Mouse (Mus musculus): Measurements from ENCODE around the gene Opcml. TPM values are rescaled to one million over a fixed set of nuclear protein-coding genes. Genes with fewer than 3 reads are reported as not detected.

Opcml gene
- polyA plus RNA-seq, 1 experiment from 2014 or later = 36.5 TPM

GRCm38 (mm10) chr9:28198106-28198694, 407.6 kb downstream of the Opcml start:
- Histone ChIP-seq H3K27ac (replicated peaks; ENCODE audit: low read depth, low read length) (no peak overlapping the region), H3K4me1 (ENCODE audit: control insufficient read depth, insufficient read depth, low read length) (no peaks in the 10 kb centered on the region), H3K27me3 (ENCODE audit: control insufficient read depth, insufficient read depth, low read length) (no peaks in the 10 kb centered on the region), H3K9me3 (ENCODE audit: control insufficient read depth, low read length) (no peaks in the 10 kb centered on the region), H3K9ac (replicated peaks; ENCODE audit: low read length) (no peak overlapping the region), H3K36me3 (ENCODE audit: control insufficient read depth, insufficient read depth, low read length) (no peaks in the 10 kb centered on the region), H3K4me3 (replicated peaks; ENCODE audit: low read depth, low read length) (no peak overlapping the region), H3K4me2 (ENCODE audit: low read length) (no peak overlapping the region)
- 62% methylated on average over 5 of the region's 5 CpGs for WGBS
- ATAC-seq (ENCODE audit: low FRiP score, low TSS enrichment) (no peak), DNase-seq (peak; percentile 23)

DNA sequence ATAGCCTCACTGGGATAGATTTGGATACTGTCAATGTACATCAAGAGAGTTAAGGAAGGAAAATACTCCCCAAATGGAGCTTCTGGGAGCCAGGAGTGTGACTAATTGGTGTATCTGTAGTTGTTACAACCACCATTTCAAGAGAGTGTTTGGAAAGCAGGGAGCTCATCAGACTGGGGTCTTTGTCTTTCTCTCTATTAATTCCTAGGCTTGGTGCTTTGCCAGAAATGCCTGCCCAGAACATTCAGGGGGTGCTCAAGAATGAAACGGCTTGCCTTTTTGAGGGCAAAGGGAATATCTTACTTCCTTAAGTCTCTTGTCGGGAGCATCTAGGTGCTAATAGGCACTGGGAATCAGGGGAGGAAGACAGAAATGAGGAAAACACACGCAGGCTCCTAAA, 416.9 kb downstream of the Opcml start:
- Histone ChIP-seq H3K36me3 (ENCODE audit: control insufficient read depth, insufficient read depth, low read length) (no peaks in the 10 kb centered on the region), H3K9me3 (ENCODE audit: control insufficient read depth, low read length) (no peaks in the 10 kb centered on the region), H3K4me3 (replicated peaks; ENCODE audit: low read depth, low read length) (no peak overlapping the region), H3K27ac (replicated peaks; ENCODE audit: low read depth, low read length) (no peak overlapping the region), H3K4me2 (ENCODE audit: low read length) (no peak overlapping the region), H3K27me3 (ENCODE audit: control insufficient read depth, insufficient read depth, low read length) (no peaks in the 10 kb centered on the region), H3K4me1 (ENCODE audit: control insufficient read depth, insufficient read depth, low read length) (no peaks in the 10 kb centered on the region), H3K9ac (replicated peaks; ENCODE audit: low read length) (no peak overlapping the region)
- WGBS = 75% methylated on average over 3 of the region's 3 CpGs
- no peak for ATAC-seq (ENCODE audit: low FRiP score, low TSS enrichment)
- DNase-seq = no peak

- Histone ChIP-seq H3K27me3 (ENCODE audit: control insufficient read depth, insufficient read depth, low read length) (no peaks in the 10 kb centered on the region), H3K9ac (replicated peaks; ENCODE audit: low read length) (no peak overlapping the region), H3K36me3 (ENCODE audit: control insufficient read depth, insufficient read depth, low read length) (no peaks in the 10 kb centered on the region), H3K9me3 (ENCODE audit: control insufficient read depth, low read length) (no peaks in the 10 kb centered on the region), H3K4me2 (ENCODE audit: low read length) (no peak overlapping the region), H3K27ac (replicated peaks; ENCODE audit: low read depth, low read length) (no peak overlapping the region), H3K4me1 (ENCODE audit: control insufficient read depth, insufficient read depth, low read length) (no peaks in the 10 kb centered on the region), H3K4me3 (replicated peaks; ENCODE audit: low read depth, low read length) (no peak overlapping the region)
- ATAC-seq (ENCODE audit: low FRiP score, low TSS enrichment) (no peak), DNase-seq (no peak)
- WGBS = 85% methylated on average over 1 of the region's 1 CpGs
Measured at GRCm38 (mm10) chr9:28208696-28209095, 418.1 kb downstream of the Opcml start.

DNA sequence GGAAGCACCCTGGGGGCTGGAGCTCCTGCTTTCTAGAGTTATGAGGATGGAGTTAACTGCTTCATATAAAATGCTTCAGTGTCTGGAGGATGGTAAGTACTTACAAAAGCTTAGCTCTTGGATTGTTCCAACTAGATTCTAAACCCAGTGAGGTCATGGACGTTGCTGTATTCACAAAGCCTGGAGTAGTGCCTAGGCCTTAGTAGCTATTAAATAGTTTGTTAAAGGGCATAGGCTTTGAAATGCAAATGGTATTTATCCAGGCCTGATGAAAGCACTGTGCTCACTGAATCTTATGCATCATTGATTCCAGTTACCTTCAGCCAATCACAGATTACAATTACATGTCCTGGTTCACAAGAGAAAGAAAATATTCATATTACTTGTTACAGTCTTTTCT, 421.3 kb downstream of the Opcml start:
- H3K9ac ChIP-seq (replicated peaks; ENCODE audit: low read length) = no peak overlapping the region
- no peak overlapping the region for H3K4me2 ChIP-seq (ENCODE audit: low read length)
- H3K27me3 ChIP-seq (ENCODE audit: control insufficient read depth, insufficient read depth, low read length) = no peaks in the 10 kb centered on the region
- 9% methylated on average over 1 of the region's 1 CpGs for WGBS
- no peaks in the 10 kb centered on the region for H3K9me3 ChIP-seq (ENCODE audit: control insufficient read depth, low read length)
- H3K27ac ChIP-seq (replicated peaks; ENCODE audit: low read depth, low read length) = no peak overlapping the region
- DNase-seq (peak; percentile 21), ATAC-seq (ENCODE audit: low FRiP score, low TSS enrichment) (no peak)
- no peaks in the 10 kb centered on the region for H3K4me1 ChIP-seq (ENCODE audit: control insufficient read depth, insufficient read depth, low read length)
- no peaks in the 10 kb centered on the region for H3K36me3 ChIP-seq (ENCODE audit: control insufficient read depth, insufficient read depth, low read length)
- H3K4me3 ChIP-seq (replicated peaks; ENCODE audit: low read depth, low read length) = no peak overlapping the region

DNA sequence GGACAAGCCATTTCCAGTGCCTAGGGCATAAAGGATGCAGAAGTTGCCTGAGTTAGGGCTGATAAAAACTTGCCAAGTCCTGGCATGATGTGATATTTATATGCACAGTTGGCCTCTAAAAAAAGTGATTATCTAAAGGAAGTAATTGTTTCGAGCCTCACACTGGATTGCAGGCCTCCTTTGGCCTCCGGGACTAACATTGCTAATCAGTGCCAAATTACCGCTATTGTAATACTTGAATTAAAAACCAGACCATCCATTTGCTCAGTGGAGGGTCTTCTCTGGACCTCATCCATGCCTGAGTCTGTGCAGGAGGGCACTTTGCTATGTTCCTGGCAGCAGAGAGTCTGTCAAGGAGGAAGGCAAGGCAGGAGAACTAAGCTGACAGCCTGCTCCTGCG, 423.3 kb downstream of the Opcml start:
- H3K27me3 ChIP-seq (ENCODE audit: control insufficient read depth, insufficient read depth, low read length) = no peaks in the 10 kb centered on the region
- ATAC-seq (ENCODE audit: low FRiP score, low TSS enrichment) (no peak), DNase-seq (peak; percentile 25)
- no peak overlapping the region for H3K9ac ChIP-seq (replicated peaks; ENCODE audit: low read length)
- no peaks in the 10 kb centered on the region for H3K4me1 ChIP-seq (ENCODE audit: control insufficient read depth, insufficient read depth, low read length)
- H3K27ac ChIP-seq (replicated peaks; ENCODE audit: low read depth, low read length) = no peak overlapping the region
- no peaks in the 10 kb centered on the region for H3K9me3 ChIP-seq (ENCODE audit: control insufficient read depth, low read length)
- WGBS = 69% methylated on average over 4 of the region's 4 CpGs
- H3K36me3 ChIP-seq (ENCODE audit: control insufficient read depth, insufficient read depth, low read length) = no peaks in the 10 kb centered on the region
- H3K4me2 ChIP-seq (ENCODE audit: low read length) = no peak overlapping the region
- H3K4me3 ChIP-seq (replicated peaks; ENCODE audit: low read depth, low read length) = no peak overlapping the region

DNA sequence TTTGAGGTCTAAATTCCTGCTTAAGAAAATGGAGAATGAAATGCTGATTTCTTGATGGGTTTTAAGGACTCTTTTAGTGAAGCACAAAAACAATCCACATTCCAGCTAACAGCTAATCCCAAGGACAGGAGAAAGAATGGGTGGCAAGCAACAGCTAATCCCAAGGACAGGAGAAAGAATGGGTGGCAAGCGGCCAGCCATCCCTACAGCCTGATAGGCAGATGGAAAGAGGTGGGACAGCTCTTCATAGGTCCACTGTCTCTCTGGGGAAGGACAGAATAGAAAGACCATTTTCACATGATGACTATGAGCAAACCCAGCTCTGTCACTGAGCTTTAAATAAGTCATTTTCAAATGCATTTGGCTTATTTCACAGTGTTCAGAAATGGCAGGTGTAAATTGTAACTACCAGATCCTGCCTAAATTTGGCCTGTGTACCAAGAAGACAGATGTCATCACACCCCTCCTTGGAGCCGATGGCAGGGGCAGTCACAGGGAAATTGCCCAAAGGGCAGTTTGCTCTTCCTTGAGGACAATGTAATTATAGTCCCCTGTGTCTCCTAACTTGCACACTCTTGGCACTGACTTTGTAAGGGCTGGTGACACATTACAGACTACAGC, 427.6 kb downstream of the Opcml start:
- Histone ChIP-seq H3K4me1 (ENCODE audit: control insufficient read depth, insufficient read depth, low read length) (no peaks in the 10 kb centered on the region), H3K9me3 (ENCODE audit: control insufficient read depth, low read length) (no peaks in the 10 kb centered on the region), H3K27me3 (ENCODE audit: control insufficient read depth, insufficient read depth, low read length) (no peaks in the 10 kb centered on the region), H3K36me3 (ENCODE audit: control insufficient read depth, insufficient read depth, low read length) (no peaks in the 10 kb centered on the region), H3K4me3 (replicated peaks; ENCODE audit: low read depth, low read length) (no peak overlapping the region), H3K27ac (replicated peaks; ENCODE audit: low read depth, low read length) (no peak overlapping the region), H3K4me2 (ENCODE audit: low read length) (no peak overlapping the region), H3K9ac (replicated peaks; ENCODE audit: low read length) (no peak overlapping the region)
- DNase-seq (no peak), ATAC-seq (ENCODE audit: low FRiP score, low TSS enrichment) (no peak)
- 66% methylated on average over 2 of the region's 2 CpGs for WGBS

GRCm38 (mm10) chr9:28222726-28223125, 432.2 kb downstream of the Opcml start:
- Histone ChIP-seq H3K9ac (replicated peaks; ENCODE audit: low read length) (no peak overlapping the region), H3K4me1 (ENCODE audit: control insufficient read depth, insufficient read depth, low read length) (no peaks in the 10 kb centered on the region), H3K9me3 (ENCODE audit: control insufficient read depth, low read length) (no peaks in the 10 kb centered on the region), H3K36me3 (ENCODE audit: control insufficient read depth, insufficient read depth, low read length) (no peaks in the 10 kb centered on the region), H3K4me3 (replicated peaks; ENCODE audit: low read depth, low read length) (no peak overlapping the region), H3K27ac (replicated peaks; ENCODE audit: low read depth, low read length) (no peak overlapping the region), H3K27me3 (ENCODE audit: control insufficient read depth, insufficient read depth, low read length) (no peaks in the 10 kb centered on the region), H3K4me2 (ENCODE audit: low read length) (no peak overlapping the region)
- no peak for DNase-seq
- WGBS = 86% methylated on average over 2 of the region's 2 CpGs
- no peak for ATAC-seq (ENCODE audit: low FRiP score, low TSS enrichment)

DNA sequence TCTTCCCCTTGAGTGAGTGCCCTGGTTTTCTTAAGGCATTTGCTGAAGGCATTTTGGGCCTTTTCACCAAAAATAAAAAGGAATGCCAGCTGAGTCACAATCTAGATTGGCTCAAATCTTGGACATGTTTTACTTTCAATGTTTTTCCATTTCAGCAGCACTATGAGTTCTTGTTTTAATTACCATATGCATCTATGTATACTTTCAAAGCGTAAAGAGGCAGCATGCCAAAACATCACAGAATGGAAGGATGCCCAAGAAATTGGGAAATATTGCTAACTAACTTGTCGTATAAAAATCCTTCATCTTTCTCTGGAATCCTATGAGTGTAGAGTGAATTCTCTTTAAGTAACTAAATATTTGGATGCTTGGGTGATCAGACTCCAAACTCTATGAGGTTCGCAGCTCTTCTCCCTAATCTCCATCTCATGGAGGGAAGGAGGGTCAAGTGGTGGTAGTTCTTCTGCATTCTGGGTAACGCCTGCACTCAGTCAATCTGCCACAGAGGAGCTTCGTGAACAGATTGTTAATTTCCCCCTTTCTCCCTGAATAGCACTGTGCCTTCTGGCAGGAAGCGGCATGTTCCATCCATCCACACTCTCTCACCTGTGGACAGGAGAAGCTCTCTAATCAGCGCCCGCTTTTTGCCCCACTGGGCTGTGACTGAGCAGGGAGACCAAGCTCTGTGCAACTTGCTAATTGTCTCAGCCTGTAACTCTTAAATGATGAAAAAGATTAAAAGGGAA, 435.4 kb downstream of the Opcml start:
- 91% methylated on average over 8 of the region's 8 CpGs for WGBS
- H3K9me3 ChIP-seq (ENCODE audit: control insufficient read depth, low read length) = no peaks in the 10 kb centered on the region
- no peak overlapping the region for H3K9ac ChIP-seq (replicated peaks; ENCODE audit: low read length)
- H3K36me3 ChIP-seq (ENCODE audit: control insufficient read depth, insufficient read depth, low read length) = no peaks in the 10 kb centered on the region
- no peak overlapping the region for H3K4me3 ChIP-seq (replicated peaks; ENCODE audit: low read depth, low read length)
- ATAC-seq (ENCODE audit: low FRiP score, low TSS enrichment) (no peak), DNase-seq (no peak)
- no peaks in the 10 kb centered on the region for H3K27me3 ChIP-seq (ENCODE audit: control insufficient read depth, insufficient read depth, low read length)
- no peak overlapping the region for H3K4me2 ChIP-seq (ENCODE audit: low read length)
- no peak overlapping the region for H3K27ac ChIP-seq (replicated peaks; ENCODE audit: low read depth, low read length)
- no peaks in the 10 kb centered on the region for H3K4me1 ChIP-seq (ENCODE audit: control insufficient read depth, insufficient read depth, low read length)

- Histone ChIP-seq H3K9ac (replicated peaks; ENCODE audit: low read length) (no peak overlapping the region), H3K27me3 (ENCODE audit: control insufficient read depth, insufficient read depth, low read length) (no peaks in the 10 kb centered on the region), H3K36me3 (ENCODE audit: control insufficient read depth, insufficient read depth, low read length) (no peaks in the 10 kb centered on the region), H3K4me3 (replicated peaks; ENCODE audit: low read depth, low read length) (no peak overlapping the region), H3K9me3 (ENCODE audit: control insufficient read depth, low read length) (no peaks in the 10 kb centered on the region), H3K27ac (replicated peaks; ENCODE audit: low read depth, low read length) (no peak overlapping the region), H3K4me2 (ENCODE audit: low read length) (no peak overlapping the region), H3K4me1 (ENCODE audit: control insufficient read depth, insufficient read depth, low read length) (no peaks in the 10 kb centered on the region)
- DNase-seq (no peak), ATAC-seq (ENCODE audit: low FRiP score, low TSS enrichment) (no peak)
- 89% methylated on average over 5 of the region's 5 CpGs for WGBS
Measured at GRCm38 (mm10) chr9:28226570-28226951, 436.0 kb downstream of the Opcml start.
